Mouse (Mus musculus) forebrain, embryonic 14.5 days (tissue): ENCODE measurements around the gene Etv3. TPM values are rescaled to one million over a fixed set of nuclear protein-coding genes. Genes with fewer than 3 reads are reported as not detected.

Experiments
- ATAC-seq: fragments of 200-750 bp; cut with Nextera tagmentation; 2 replicates; pipeline ENCODE4 v1.8.0; 2017; ENCODE audit warnings: mild to moderate bottlenecking, moderate library complexity
- DNase-seq: peaks from one replicate; pipeline ENCODE4 v3.0.0-alpha.2; 2015; ENCODE audit warnings: low spot score
- H3K27ac ChIP-seq: fragments of 300-500 bp; sonication (generic); 2 replicates; pipeline ENCODE4 v1.5.1; 2014; ENCODE audit warnings: low read depth, mild to moderate bottlenecking, control low read depth, low read length, moderate library complexity
- H3K27me3 ChIP-seq: fragments of 300-500 bp; sonication (generic); replicated peaks from 2 replicates; pipeline ENCODE4 v1.6.1; 2014; ENCODE audit warnings: low read length, control low read depth, mixed read lengths; ENCODE audit not compliant: control insufficient read depth, insufficient read depth
- H3K36me3 ChIP-seq: fragments of 300-500 bp; sonication (generic); 2 replicates; pipeline ENCODE4 v1.6.1; 2014; ENCODE audit warnings: low read length, control low read depth; ENCODE audit not compliant: control insufficient read depth, insufficient read depth
- H3K4me1 ChIP-seq: fragments of 300-500 bp; sonication (generic); 2 replicates; pipeline ENCODE4 v1.6.1; 2014; ENCODE audit warnings: antibody characterized with exemption, low read length, control low read depth; ENCODE audit not compliant: control insufficient read depth, insufficient read depth
- H3K4me2 ChIP-seq: fragments of 300-500 bp; sonication (generic); 2 replicates; pipeline ENCODE4 v1.6.1; 2014; ENCODE audit warnings: mild to moderate bottlenecking, control low read depth, low read length
- H3K4me3 ChIP-seq: fragments of 300-500 bp; sonication (generic); 2 replicates; pipeline ENCODE4 v1.5.1; 2014; ENCODE audit warnings: low read depth, low read length, control low read depth
- H3K9ac ChIP-seq: fragments of 300-500 bp; sonication (generic); 2 replicates; pipeline ENCODE4 v1.6.1; 2014; ENCODE audit warnings: mild to moderate bottlenecking, low read length, control low read depth, moderate library complexity
- H3K9me3 ChIP-seq: fragments of 300-500 bp; sonication (generic); replicated peaks from 2 replicates; pipeline ENCODE4 v1.6.1; 2016; ENCODE audit warnings: low read length, control low read depth, mixed read lengths; ENCODE audit not compliant: control insufficient read depth
- whole genome bisulfite sequencing: fragments of 180-500 bp; shearing (Covaris S2); extraction: QIAGEN DNeasy Blood & Tissue Kit; methylation state at CpG from one replicate; pipeline ENCODE4 v1.1.7; 2014; 5-methylcytosine and 5-hydroxymethylcytosine counted together
- polyA plus RNA-seq: library from polyadenylated mRNA; unstranded; fragments of >200 nt; fragmentation: Nextera tagmentation; extraction: Ambion mirVana; gene quantifications from 2 replicates; pipeline ENCODE4 v1.2.1, GENCODE M21; 2014

Etv3 gene
- polyA plus RNA-seq, 1 experiment from 2014 or later: 5.5 TPM

DNA sequence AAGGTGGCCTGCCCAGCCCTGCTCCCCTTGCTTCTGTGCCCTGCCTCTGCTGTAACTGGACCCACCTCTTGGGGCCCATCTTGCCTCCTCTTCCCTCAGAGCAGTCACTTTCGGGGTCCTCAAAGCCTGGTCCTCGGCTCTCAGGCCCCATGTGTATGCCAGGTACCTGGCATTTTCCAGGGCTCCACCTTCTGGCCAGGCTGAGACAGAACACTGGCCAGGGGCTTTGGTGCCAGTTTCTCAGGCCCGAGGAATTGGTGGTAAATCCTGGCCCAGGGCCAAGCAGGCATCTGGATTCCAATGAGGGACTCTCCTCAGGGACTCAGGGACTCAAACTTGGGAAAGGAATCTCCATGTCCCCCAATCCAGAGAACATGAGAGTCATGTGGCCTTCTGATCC lies 34.9 kb downstream of the Etv3 start:
- 61% methylated on average over 3 of the region's 3 CpGs for WGBS
- no peaks in the 10 kb centered on the region for H3K27me3 ChIP-seq
- no peaks in the 10 kb centered on the region for H3K36me3 ChIP-seq
- H3K4me3 ChIP-seq: no peak overlapping the region
- no peaks in the 10 kb centered on the region for H3K9me3 ChIP-seq
- no peak overlapping the region for H3K9ac ChIP-seq
- no peaks in the 10 kb centered on the region for H3K4me1 ChIP-seq
- no peak overlapping the region for H3K27ac ChIP-seq
- no peak overlapping the region for H3K4me2 ChIP-seq
- ATAC-seq: no peak
- DNase-seq: peak; percentile 20

DNA sequence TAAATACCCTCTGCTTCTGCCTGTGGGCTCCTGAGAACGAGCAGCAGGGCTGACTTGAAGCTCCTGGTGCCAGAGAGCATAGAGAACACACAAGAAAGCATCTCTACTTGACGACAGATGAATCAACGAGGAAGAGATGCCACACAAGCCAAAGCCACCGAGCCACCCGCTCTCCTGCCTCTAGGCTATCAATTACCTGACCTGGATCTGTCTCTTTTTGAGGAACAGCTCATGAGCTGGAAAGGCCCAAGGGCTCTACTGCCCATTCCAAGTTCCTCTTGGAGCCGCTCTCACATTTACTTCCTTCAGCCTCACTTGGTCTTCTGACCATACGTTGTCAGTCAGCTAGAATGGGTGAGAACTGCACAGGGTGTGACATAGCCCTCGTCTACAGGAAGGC lies 36.2 kb downstream of the Etv3 start:
- no peaks in the 10 kb centered on the region for H3K9me3 ChIP-seq
- DNase-seq (no peak), ATAC-seq (no peak)
- H3K27me3 ChIP-seq: no peaks in the 10 kb centered on the region
- H3K4me1 ChIP-seq: peaks cover 6% of the 10 kb centered on the region
- H3K4me2 ChIP-seq: no peak overlapping the region
- H3K9ac ChIP-seq: no peak overlapping the region
- H3K4me3 ChIP-seq: no peak overlapping the region
- no peak overlapping the region for H3K27ac ChIP-seq
- no peaks in the 10 kb centered on the region for H3K36me3 ChIP-seq
- WGBS: 82% methylated on average over 8 of the region's 8 CpGs

GRCm38 (mm10) chr3:87562370-87562769 lies 37.2 kb downstream of the Etv3 start:
- no peak overlapping the region for H3K9ac ChIP-seq
- no peak overlapping the region for H3K27ac ChIP-seq
- 4% methylated on average over 6 of the region's 6 CpGs for WGBS
- ATAC-seq (no peak), DNase-seq (peak; percentile 90)
- H3K4me2 ChIP-seq: no peak overlapping the region
- H3K27me3 ChIP-seq: no peaks in the 10 kb centered on the region
- peaks cover 6% of the 10 kb centered on the region for H3K4me1 ChIP-seq
- no peak overlapping the region for H3K4me3 ChIP-seq
- no peaks in the 10 kb centered on the region for H3K36me3 ChIP-seq
- H3K9me3 ChIP-seq: no peaks in the 10 kb centered on the region

GRCm38 (mm10) chr3:87563466-87563865 lies 38.3 kb downstream of the Etv3 start:
- Histone ChIP-seq H3K4me3 (no peak overlapping the region), H3K4me1 (peaks cover 6% of the 10 kb centered on the region), H3K9me3 (no peaks in the 10 kb centered on the region), H3K27ac (no peak overlapping the region), H3K4me2 (no peak overlapping the region), H3K9ac (no peak overlapping the region), H3K27me3 (no peaks in the 10 kb centered on the region), H3K36me3 (no peaks in the 10 kb centered on the region)
- DNase-seq (no peak), ATAC-seq (no peak)
- 78% methylated on average over 5 of the region's 5 CpGs for WGBS

GRCm38 (mm10) chr3:87565623-87566022 lies 40.4 kb downstream of the Etv3 start:
- peaks cover 6% of the 10 kb centered on the region for H3K4me1 ChIP-seq
- H3K9me3 ChIP-seq: no peaks in the 10 kb centered on the region
- peak overlapping the region; percentile 69 for H3K9ac ChIP-seq
- peak overlapping the region; percentile 16 for H3K4me3 ChIP-seq
- peak overlapping the region; percentile 96 for H3K27ac ChIP-seq
- no peaks in the 10 kb centered on the region for H3K27me3 ChIP-seq
- no peaks in the 10 kb centered on the region for H3K36me3 ChIP-seq
- peak; percentile 22 for ATAC-seq
- H3K4me2 ChIP-seq: peak overlapping the region; percentile 52
- no peak for DNase-seq
- 64% methylated on average over 6 of the region's 6 CpGs for WGBS

DNA sequence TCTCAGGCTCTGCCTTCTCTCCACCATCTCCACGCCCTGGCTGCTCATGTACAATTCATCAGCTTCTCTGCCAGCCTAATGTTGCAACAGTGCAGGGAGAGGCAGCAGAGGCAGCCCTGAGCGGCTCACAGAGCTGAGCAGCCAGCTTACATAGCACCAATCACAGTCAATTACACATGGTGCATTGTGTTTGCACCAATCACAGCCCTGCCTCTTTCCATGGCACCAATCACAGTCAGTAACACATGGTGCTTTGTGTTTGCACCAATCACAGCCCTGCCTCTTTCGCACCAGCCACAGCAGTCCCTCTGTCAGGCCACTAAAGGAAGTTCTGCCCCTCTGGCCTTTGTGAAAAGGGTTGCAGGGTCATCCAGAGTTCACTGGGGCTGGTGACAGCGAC lies 40.9 kb downstream of the Etv3 start:
- WGBS: 0% methylated on average over 4 of the region's 4 CpGs
- ATAC-seq (peak; percentile 100), DNase-seq (peak; percentile 97)
- Histone ChIP-seq H3K4me1 (peaks cover 6% of the 10 kb centered on the region), H3K9ac (peak overlapping the region; percentile 69), H3K36me3 (no peaks in the 10 kb centered on the region), H3K4me3 (peak overlapping the region; percentile 31), H3K27ac (peak overlapping the region; percentile 96), H3K27me3 (no peaks in the 10 kb centered on the region), H3K4me2 (peak overlapping the region; percentile 52), H3K9me3 (no peaks in the 10 kb centered on the region)

GRCm38 (mm10) chr3:87567497-87567896 lies 42.3 kb downstream of the Etv3 start:
- no peak for ATAC-seq

GRCm38 (mm10) chr3:87568681-87569080 lies 43.5 kb downstream of the Etv3 start:
- Histone ChIP-seq H3K36me3 (no peaks in the 10 kb centered on the region), H3K4me3 (no peak overlapping the region), H3K9ac (no peak overlapping the region), H3K27me3 (no peaks in the 10 kb centered on the region), H3K4me1 (peaks cover 6% of the 10 kb centered on the region), H3K4me2 (no peak overlapping the region), H3K9me3 (no peaks in the 10 kb centered on the region), H3K27ac (no peak overlapping the region)
- WGBS: 96% methylated on average over 5 of the region's 5 CpGs
- ATAC-seq: no peak
- DNase-seq: no peak

More at GRCm38 (mm10) chr3:87567497-87567896, 42.3 kb downstream of the Etv3 start:
- Histone ChIP-seq H3K9ac (no peak overlapping the region), H3K4me3 (no peak overlapping the region), H3K27me3 (no peaks in the 10 kb centered on the region), H3K4me2 (no peak overlapping the region), H3K36me3 (no peaks in the 10 kb centered on the region), H3K4me1 (peaks cover 6% of the 10 kb centered on the region), H3K9me3 (no peaks in the 10 kb centered on the region), H3K27ac (no peak overlapping the region)
- DNase-seq: no peak
- 94% methylated on average over 14 of the region's 14 CpGs for WGBS

GRCm38 (mm10) chr3:87575766-87576165 lies 50.6 kb downstream of the Etv3 start:
- no peak for ATAC-seq
- no peak for DNase-seq
- Histone ChIP-seq H3K4me1 (no peaks in the 10 kb centered on the region), H3K36me3 (no peaks in the 10 kb centered on the region), H3K4me2 (no peak overlapping the region), H3K27ac (no peak overlapping the region), H3K4me3 (no peak overlapping the region), H3K27me3 (no peaks in the 10 kb centered on the region), H3K9ac (no peak overlapping the region), H3K9me3 (no peaks in the 10 kb centered on the region)
- 36% methylated on average over 6 of the region's 6 CpGs for WGBS
